Mouse (Mus musculus): ENCODE data around the gene Cnp. TPM values are rescaled to one million over a fixed set of nuclear protein-coding genes. Genes with fewer than 3 reads are reported as not detected.

The Cnp gene
- 21.8 TPM for polyA plus RNA-seq (2014; fragmentation: Illumina TruSeq; extraction: RNeasy Lipid Tissue Mini Kit (QIAGEN cat#74804); ENCODE audit: low read depth, low replicate concordance)

GRCm38 (mm10) chr11:100574708-100575483 lies at the start of gene Cnp:
Gene Cnp, plus strand, starts transcription at chr11:100574904.

GRCm38 (mm10) chr11:100527458-100528374 lies 47.0 kb upstream of the Cnp start, which contains the start of gene Acly:
Gene Acly, minus strand, starts transcription at chr11:100528000.

GRCm38 (mm10) chr11:100544832-100545745 lies 29.6 kb upstream of the Cnp start, which contains the start of gene Ttc25:
Gene Ttc25, plus strand, starts transcription at chr11:100545607.

GRCm38 (mm10) chr11:100618761-100619484 lies 44.2 kb downstream of the Cnp start, which contains the start of gene Nkiras2:
Gene Nkiras2, plus strand, starts transcription at chr11:100619244.

GRCm38 (mm10) chr11:100619982-100620381 lies 45.3 kb downstream of the Cnp start, which contains the start of gene Dnajc7:
Gene Dnajc7, minus strand, starts transcription at chr11:100620168.

Other genes starting within 250 kb of the Cnp start
- gene Gast, start 240.5 kb upstream of the Cnp start, polyA plus RNA-seq (2014; fragmentation: Illumina TruSeq; extraction: RNeasy Lipid Tissue Mini Kit (QIAGEN cat#74804); ENCODE audit: low read depth, low replicate concordance), result not detected
- gene Hap1, start 218.8 kb upstream of the Cnp start, polyA plus RNA-seq (2014; fragmentation: Illumina TruSeq; extraction: RNeasy Lipid Tissue Mini Kit (QIAGEN cat#74804); ENCODE audit: low read depth, low replicate concordance), result 33.4 TPM
- 129 TPM for gene Jup, start 177.1 kb upstream of the Cnp start, polyA plus RNA-seq (2014; fragmentation: Illumina TruSeq; extraction: RNeasy Lipid Tissue Mini Kit (QIAGEN cat#74804); ENCODE audit: low read depth, low replicate concordance)
- 22.9 TPM for gene P3h4, start 160.1 kb upstream of the Cnp start, polyA plus RNA-seq (2014; fragmentation: Illumina TruSeq; extraction: RNeasy Lipid Tissue Mini Kit (QIAGEN cat#74804); ENCODE audit: low read depth, low replicate concordance)
- 17.5 TPM for gene Fkbp10, start 159.2 kb upstream of the Cnp start, polyA plus RNA-seq (2014; fragmentation: Illumina TruSeq; extraction: RNeasy Lipid Tissue Mini Kit (QIAGEN cat#74804); ENCODE audit: low read depth, low replicate concordance)
- 33.0 TPM for gene Nt5c3b, start 133.1 kb upstream of the Cnp start, polyA plus RNA-seq (2014; fragmentation: Illumina TruSeq; extraction: RNeasy Lipid Tissue Mini Kit (QIAGEN cat#74804); ENCODE audit: low read depth, low replicate concordance)
- gene Klhl10, start 133.0 kb upstream of the Cnp start, polyA plus RNA-seq (2014; fragmentation: Illumina TruSeq; extraction: RNeasy Lipid Tissue Mini Kit (QIAGEN cat#74804); ENCODE audit: low read depth, low replicate concordance), result 12.0 TPM
- gene Klhl11, start 102.2 kb upstream of the Cnp start, polyA plus RNA-seq (2014; fragmentation: Illumina TruSeq; extraction: RNeasy Lipid Tissue Mini Kit (QIAGEN cat#74804); ENCODE audit: low read depth, low replicate concordance), result 3.8 TPM
- gene Acly, start 46.9 kb upstream of the Cnp start, polyA plus RNA-seq (2014; fragmentation: Illumina TruSeq; extraction: RNeasy Lipid Tissue Mini Kit (QIAGEN cat#74804); ENCODE audit: low read depth, low replicate concordance), result 416 TPM
- gene Ttc25, start 29.3 kb upstream of the Cnp start, polyA plus RNA-seq (2014; fragmentation: Illumina TruSeq; extraction: RNeasy Lipid Tissue Mini Kit (QIAGEN cat#74804); ENCODE audit: low read depth, low replicate concordance), result 7.9 TPM
- 36.0 TPM for gene Nkiras2, start 44.3 kb downstream of the Cnp start, polyA plus RNA-seq (2014; fragmentation: Illumina TruSeq; extraction: RNeasy Lipid Tissue Mini Kit (QIAGEN cat#74804); ENCODE audit: low read depth, low replicate concordance)
- 171 TPM for gene Dnajc7, start 45.3 kb downstream of the Cnp start, polyA plus RNA-seq (2014; fragmentation: Illumina TruSeq; extraction: RNeasy Lipid Tissue Mini Kit (QIAGEN cat#74804); ENCODE audit: low read depth, low replicate concordance)
- 0.17 TPM for gene Zfp385c, start 117.6 kb downstream of the Cnp start, polyA plus RNA-seq (2014; fragmentation: Illumina TruSeq; extraction: RNeasy Lipid Tissue Mini Kit (QIAGEN cat#74804); ENCODE audit: low read depth, low replicate concordance)
- 4.3 TPM for gene Dhx58, start 129.4 kb downstream of the Cnp start, polyA plus RNA-seq (2014; fragmentation: Illumina TruSeq; extraction: RNeasy Lipid Tissue Mini Kit (QIAGEN cat#74804); ENCODE audit: low read depth, low replicate concordance)
- 20.7 TPM for gene Kat2a, start 137.6 kb downstream of the Cnp start, polyA plus RNA-seq (2014; fragmentation: Illumina TruSeq; extraction: RNeasy Lipid Tissue Mini Kit (QIAGEN cat#74804); ENCODE audit: low read depth, low replicate concordance)
- 32.9 TPM for gene Hspb9, start 138.9 kb downstream of the Cnp start, polyA plus RNA-seq (2014; fragmentation: Illumina TruSeq; extraction: RNeasy Lipid Tissue Mini Kit (QIAGEN cat#74804); ENCODE audit: low read depth, low replicate concordance)
- gene Rab5c, start 163.3 kb downstream of the Cnp start, polyA plus RNA-seq (2014; fragmentation: Illumina TruSeq; extraction: RNeasy Lipid Tissue Mini Kit (QIAGEN cat#74804); ENCODE audit: low read depth, low replicate concordance), result 132 TPM
- gene Kcnh4, start 185.0 kb downstream of the Cnp start, polyA plus RNA-seq (2014; fragmentation: Illumina TruSeq; extraction: RNeasy Lipid Tissue Mini Kit (QIAGEN cat#74804); ENCODE audit: low read depth, low replicate concordance), result 0.60 TPM
- not detected for gene Hcrt, start 188.0 kb downstream of the Cnp start, polyA plus RNA-seq (2014; fragmentation: Illumina TruSeq; extraction: RNeasy Lipid Tissue Mini Kit (QIAGEN cat#74804); ENCODE audit: low read depth, low replicate concordance)
- gene Ghdc, start 196.1 kb downstream of the Cnp start, polyA plus RNA-seq (2014; fragmentation: Illumina TruSeq; extraction: RNeasy Lipid Tissue Mini Kit (QIAGEN cat#74804); ENCODE audit: low read depth, low replicate concordance), result 16.4 TPM

Data from adipose tissue, adult 10 weeks (tissue).